ENCODE assay signal across 15 mouse cellular contexts in the genomic region with DNA sequence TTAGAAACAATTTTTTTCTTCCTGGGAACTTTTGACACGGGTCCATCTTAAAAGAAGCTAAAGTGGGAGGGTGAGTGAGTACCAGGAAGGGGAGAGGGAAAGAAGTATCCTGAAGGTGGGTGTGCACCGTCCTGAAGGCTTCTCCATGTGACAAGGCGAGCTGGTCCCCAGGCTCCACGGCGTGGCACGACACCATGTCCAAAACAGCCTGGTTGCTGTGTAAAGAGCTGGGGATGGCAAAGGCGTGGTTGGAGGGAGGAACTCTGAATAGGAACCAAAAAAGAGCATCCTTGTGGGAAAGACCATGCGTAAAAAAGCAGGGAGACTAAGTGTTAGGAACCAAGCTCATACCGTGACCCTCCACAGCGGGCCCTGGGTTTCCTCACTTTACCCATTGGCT.
"Had no signal": no experiment of that assay in that cellular context is flagged by ENCODE, and none has a peak within 500 bp of the region (broad histone marks: within the 10 kb centered on the region; RNA-seq: fewer than 3 reads in every experiment).

No protein-coding gene starts in this region.

- ATAC-seq: liver, postnatal 0 days; lung, postnatal 0 days; midbrain, embryonic 15.5 days had no signal

- DNase-seq: liver, postnatal 0 days; lung, adult 2 months; lung, postnatal 14 days; lung, postnatal 36 days; right cerebral cortex, postnatal 14 days; thymus, adult 2 months; thymus, postnatal 25 days; thymus, postnatal 4 days had no signal

- H3K4me1 ChIP-seq: liver, embryonic 15.5 days; lung, embryonic 15.5 days; midbrain, embryonic 12.5 days; midbrain, embryonic 15.5 days; neural tube, embryonic 12.5 days; stomach, embryonic 15.5 days had no signal

- H3K4me3 ChIP-seq: liver, embryonic 15.5 days; lung, embryonic 15.5 days; midbrain, embryonic 12.5 days; midbrain, embryonic 15.5 days; neural tube, embryonic 12.5 days; stomach, embryonic 15.5 days had no signal

- H3K36me3 ChIP-seq: lung, embryonic 15.5 days; midbrain, embryonic 12.5 days; midbrain, embryonic 15.5 days; neural tube, embryonic 12.5 days; stomach, embryonic 15.5 days had no signal

- H3K9me3 ChIP-seq: liver, embryonic 15.5 days; midbrain, embryonic 15.5 days; neural tube, embryonic 12.5 days; stomach, embryonic 15.5 days had no signal

- H3K27me3 ChIP-seq: liver, embryonic 15.5 days; lung, embryonic 15.5 days; midbrain, embryonic 12.5 days; midbrain, embryonic 15.5 days; neural tube, embryonic 12.5 days; stomach, embryonic 15.5 days had no signal
